Mouse (Mus musculus) CH12F3 (cell line): Measurements from ENCODE around the gene Klhl9.

Experiments used
- in situ Hi-C: fragments of 300-500 bp; cut with MboI; formaldehyde crosslinking; loops from 2 replicates; pipeline ENCODE4 v1.14.3; 2020; ENCODE audit warnings: low sequenced_read_pairs

The Klhl9 gene

GRCm38 (mm10) chr4:88718715-88719114, 3.5 kb downstream of the Klhl9 start:
- in situ Hi-C loops = no loop called here

- in situ Hi-C loops = no loop called here
Observed at GRCm38 (mm10) chr4:88715059-88715458, 7.2 kb downstream of the Klhl9 start.

GRCm38 (mm10) chr4:88714281-88714680, 8.0 kb downstream of the Klhl9 start:
- in situ Hi-C loops = no loop called here

- in situ Hi-C loops = no loop called here
Observed at GRCm38 (mm10) chr4:88707128-88707826, 15.0 kb downstream of the Klhl9 start.

- in situ Hi-C loops = no loop called here
Observed at GRCm38 (mm10) chr4:88705924-88706323, 16.3 kb downstream of the Klhl9 start.

- in situ Hi-C loops = no loop called here
Observed at GRCm38 (mm10) chr4:88699301-88699700, 23.0 kb downstream of the Klhl9 start.

- in situ Hi-C loops = no loop called here
Observed at GRCm38 (mm10) chr4:88698781-88699180, 23.5 kb downstream of the Klhl9 start.

GRCm38 (mm10) chr4:88697753-88698152, 24.5 kb downstream of the Klhl9 start:
- in situ Hi-C loops = no loop called here

GRCm38 (mm10) chr4:88697108-88697507, 25.2 kb downstream of the Klhl9 start:
- in situ Hi-C loops = no loop called here

GRCm38 (mm10) chr4:88696237-88696884, 25.9 kb downstream of the Klhl9 start:
- in situ Hi-C loops = no loop called here

GRCm38 (mm10) chr4:88693392-88693791, 28.9 kb downstream of the Klhl9 start:
- in situ Hi-C loops = no loop called here

GRCm38 (mm10) chr4:88692537-88692936, 29.7 kb downstream of the Klhl9 start:
- in situ Hi-C loops = no loop called here

GRCm38 (mm10) chr4:88691259-88691658, 31.0 kb downstream of the Klhl9 start, which contains the start of gene Ifnab:
Gene Ifnab (minus strand): TSS chr4:88691359.
- in situ Hi-C loops = no loop called here

- in situ Hi-C loops = no loop called here
Observed at GRCm38 (mm10) chr4:88683812-88684211, 38.5 kb downstream of the Klhl9 start, which contains the start of gene Ifna2. Gene Ifna2 (minus strand): TSS chr4:88683912.

GRCm38 (mm10) chr4:88681353-88681752, 40.9 kb downstream of the Klhl9 start:
- in situ Hi-C loops = no loop called here

- in situ Hi-C loops = no loop called here
Observed at GRCm38 (mm10) chr4:88680362-88680761, 41.9 kb downstream of the Klhl9 start.

- in situ Hi-C loops = no loop called here
Observed at GRCm38 (mm10) chr4:88676824-88677223, 45.4 kb downstream of the Klhl9 start, which contains the start of gene Ifna16. Gene Ifna16 (minus strand): TSS chr4:88676924.
